Mouse (Mus musculus) lung, postnatal 0 days (tissue): ENCODE data around the gene Eif4h. TPM values are rescaled to one million over a fixed set of nuclear protein-coding genes. Genes with fewer than 3 reads are reported as not detected.
A peak's percentile ranks its signal among the peaks of the same experiment; 100 is the strongest.

Experiments used
- ATAC-seq: fragments of 200-750 bp; cut with Nextera tagmentation; 2 replicates; pipeline ENCODE4 v1.8.0; 2017; ENCODE audit warnings: moderate library complexity
- DNase-seq: peaks from one replicate; pipeline ENCODE4 v3.0.0-alpha.2; 2016; ENCODE audit warnings: low spot score
- H3K27ac ChIP-seq: fragments of 300-500 bp; sonication (generic); 2 replicates; pipeline ENCODE4 v1.5.1; 2014; ENCODE audit warnings: antibody characterized with exemption, mild to moderate bottlenecking, low read length, mixed read lengths
- H3K27me3 ChIP-seq: fragments of 300-500 bp; sonication (generic); replicated peaks from 2 replicates; pipeline ENCODE4 v1.6.1; 2014; ENCODE audit warnings: low read length, mixed read lengths; ENCODE audit not compliant: insufficient read depth
- H3K36me3 ChIP-seq: fragments of 300-500 bp; sonication (generic); 2 replicates; pipeline ENCODE4 v1.6.1; 2014; ENCODE audit warnings: low read length, mixed read lengths; ENCODE audit not compliant: insufficient read depth
- H3K4me1 ChIP-seq: fragments of 300-500 bp; sonication (generic); 2 replicates; pipeline ENCODE4 v1.6.1; 2014; ENCODE audit warnings: antibody characterized with exemption, low read depth, low read length, mixed read lengths; ENCODE audit not compliant: insufficient read depth
- H3K4me2 ChIP-seq: fragments of 300-500 bp; sonication (generic); replicated peaks from 2 replicates; pipeline ENCODE4 v1.6.1; 2014; ENCODE audit warnings: low read depth, mild to moderate bottlenecking, low read length, moderate library complexity, mixed read lengths
- H3K4me3 ChIP-seq: fragments of 300-500 bp; sonication (generic); 2 replicates; pipeline ENCODE4 v1.5.1; 2014; ENCODE audit warnings: low read depth, low read length
- H3K9ac ChIP-seq: fragments of 300-500 bp; sonication (generic); replicated peaks from 2 replicates; pipeline ENCODE4 v1.6.1; 2014; ENCODE audit warnings: low read depth, mild to moderate bottlenecking
- H3K9me3 ChIP-seq: fragments of 300-500 bp; sonication (generic); 2 replicates; pipeline ENCODE4 v1.6.1; 2016; ENCODE audit warnings: low read length, mixed read lengths
- CTCF ChIP-seq: IDR thresholded peaks from 2 replicates; pipeline ENCODE4 v1.5.1; 2016; ENCODE audit warnings: antibody characterized with exemption, mild to moderate bottlenecking
- EP300 ChIP-seq: IDR thresholded peaks from 2 replicates; pipeline ENCODE4 v1.6.1; 2016; ENCODE audit warnings: antibody characterized with exemption, mild to moderate bottlenecking, control low read depth
- WGBS: fragments of 180-500 bp; shearing (Covaris S2); extraction: QIAGEN DNeasy Blood & Tissue Kit; methylation state at CpG from one replicate; pipeline ENCODE4 v1.1.7; 2014; 5-methylcytosine and 5-hydroxymethylcytosine counted together
- microRNA-seq: library from miRNA; unstranded; fragments of <30 nt; microRNA quantifications from one replicate; pipeline ENCODE4, GENCODE M21; 2016
- polyA plus RNA-seq: library from polyadenylated mRNA; unstranded; fragments of >200 nt; fragmentation: Nextera tagmentation; extraction: Ambion mirVana; gene quantifications from 2 replicates; pipeline ENCODE4 v1.2.1, GENCODE M21; 2015

The Eif4h gene
- polyA plus RNA-seq, 1 experiment from 2014 or later = 485 TPM

DNA sequence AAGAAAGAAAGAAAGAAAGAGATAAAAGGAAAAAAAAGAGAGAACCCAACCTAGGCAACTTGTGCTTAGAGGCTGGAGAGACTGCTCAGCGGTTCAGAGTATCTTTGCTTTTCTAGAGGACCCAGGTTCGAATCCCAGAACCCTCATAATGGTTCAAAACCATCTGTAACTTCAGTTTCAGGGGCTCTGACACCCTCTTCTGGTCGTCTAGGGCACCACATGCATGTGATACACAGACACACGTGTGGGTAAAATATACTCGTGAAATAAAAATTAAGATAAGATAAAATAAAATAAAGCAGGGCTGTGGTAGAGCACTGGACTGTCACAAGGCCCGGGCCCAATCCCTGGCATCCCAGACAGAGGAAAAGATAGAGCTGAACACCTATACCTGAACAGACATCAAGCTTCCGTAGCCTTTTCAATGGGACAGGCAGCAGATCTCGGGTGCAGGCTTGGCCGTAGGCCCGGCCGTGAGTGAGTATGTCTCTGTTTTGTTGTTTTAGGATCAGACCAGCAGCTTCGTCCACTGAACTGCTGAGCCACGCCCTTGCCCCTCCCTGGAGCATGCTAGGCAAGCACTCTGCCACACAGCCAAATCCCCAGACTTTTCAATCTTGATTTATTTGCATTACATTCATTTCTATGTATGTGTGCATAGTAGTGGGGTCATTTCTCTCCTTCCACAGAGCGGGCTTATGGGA is 62.6 kb downstream of the Eif4h start:
- ATAC-seq (no peak), DNase-seq (no peak)
- Histone ChIP-seq H3K9me3 (no peaks in the 10 kb centered on the region), H3K4me2 (no peak overlapping the region), H3K4me3 (no peak overlapping the region), H3K27ac (no peak overlapping the region), H3K4me1 (no peaks in the 10 kb centered on the region), H3K9ac (no peak overlapping the region), H3K36me3 (no peaks in the 10 kb centered on the region), H3K27me3 (no peaks in the 10 kb centered on the region)
- 71% methylated on average over 14 of the region's 14 CpGs for WGBS
- TF ChIP-seq CTCF = no peak
- TF ChIP-seq EP300 = no peak

DNA sequence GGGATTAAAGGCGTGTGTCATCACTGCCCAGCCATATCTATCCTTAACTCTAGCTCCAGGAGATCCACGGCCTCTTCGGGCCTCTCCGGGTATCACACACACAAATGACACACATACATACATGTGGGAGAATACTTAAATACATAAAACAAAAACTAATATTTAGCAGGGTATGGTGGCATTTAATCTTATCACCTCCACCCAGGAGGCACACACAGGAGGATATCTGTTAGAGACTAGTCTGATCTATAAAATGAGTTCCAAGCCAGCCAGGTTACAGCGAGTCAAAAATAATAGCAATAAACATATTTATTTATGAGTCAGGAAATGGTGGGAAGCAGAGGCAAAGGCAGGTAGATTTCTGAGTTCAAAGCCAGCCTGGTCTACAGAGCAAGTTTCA is 63.5 kb downstream of the Eif4h start:
- no peaks in the 10 kb centered on the region for H3K36me3 ChIP-seq
- no peaks in the 10 kb centered on the region for H3K27me3 ChIP-seq
- DNase-seq (no peak), ATAC-seq (no peak)
- no peak overlapping the region for H3K4me2 ChIP-seq
- no peak overlapping the region for H3K9ac ChIP-seq
- no peaks in the 10 kb centered on the region for H3K9me3 ChIP-seq
- 94% methylated on average over 5 of the region's 5 CpGs for WGBS
- H3K4me3 ChIP-seq = no peak overlapping the region
- TF ChIP-seq EP300 = no peak
- no peak for TF ChIP-seq CTCF
- H3K4me1 ChIP-seq = no peaks in the 10 kb centered on the region
- no peak overlapping the region for H3K27ac ChIP-seq

DNA sequence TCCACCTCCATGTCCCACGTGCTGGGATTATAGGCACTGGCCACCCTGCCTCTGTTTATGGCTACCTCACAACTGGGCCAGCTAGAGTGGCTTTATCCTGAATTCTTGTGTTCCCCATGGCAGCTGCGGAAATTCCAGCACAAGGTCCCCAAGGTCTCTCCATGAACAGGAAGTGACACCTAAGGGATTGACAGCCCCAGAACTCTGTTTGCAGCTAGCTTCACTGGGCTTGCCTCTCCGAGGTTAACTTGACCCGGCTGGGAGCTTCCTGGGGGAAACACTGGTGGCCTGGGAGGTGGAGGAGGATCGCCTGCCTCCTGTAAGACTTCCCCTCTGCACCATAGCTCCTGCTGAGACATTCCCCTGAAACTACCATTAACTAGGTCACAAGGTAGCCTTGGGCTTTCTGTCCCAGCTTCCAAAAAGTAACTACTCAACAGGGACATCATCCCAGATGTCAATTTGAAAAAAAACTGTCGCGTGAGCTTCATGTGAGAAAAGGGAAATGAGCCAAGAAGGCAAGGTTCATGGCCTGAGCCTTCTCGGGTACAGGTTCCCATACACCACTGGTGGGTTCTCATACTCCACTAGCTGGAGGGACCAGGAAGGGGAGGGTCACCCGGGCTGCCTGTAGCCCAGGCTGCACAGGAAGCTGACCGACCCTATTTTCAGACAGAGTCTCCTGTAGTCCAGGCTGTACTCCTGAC is 66.6 kb downstream of the Eif4h start:
- Histone ChIP-seq H3K9ac (peak overlapping the region; percentile 30; the same call in 1 of the 2 replicates), H3K4me3 (peak overlapping the region; percentile 47), H3K27me3 (no peaks in the 10 kb centered on the region), H3K9me3 (no peaks in the 10 kb centered on the region), H3K36me3 (no peaks in the 10 kb centered on the region), H3K27ac (peak overlapping the region; percentile 83), H3K4me1 (no peaks in the 10 kb centered on the region), H3K4me2 (peak overlapping the region; percentile 85)
- WGBS = 26% methylated on average over 10 of the region's 10 CpGs
- no peak for TF ChIP-seq EP300
- TF ChIP-seq CTCF = no peak
- ATAC-seq (peak; percentile 33), DNase-seq (peak; percentile 55)

DNA sequence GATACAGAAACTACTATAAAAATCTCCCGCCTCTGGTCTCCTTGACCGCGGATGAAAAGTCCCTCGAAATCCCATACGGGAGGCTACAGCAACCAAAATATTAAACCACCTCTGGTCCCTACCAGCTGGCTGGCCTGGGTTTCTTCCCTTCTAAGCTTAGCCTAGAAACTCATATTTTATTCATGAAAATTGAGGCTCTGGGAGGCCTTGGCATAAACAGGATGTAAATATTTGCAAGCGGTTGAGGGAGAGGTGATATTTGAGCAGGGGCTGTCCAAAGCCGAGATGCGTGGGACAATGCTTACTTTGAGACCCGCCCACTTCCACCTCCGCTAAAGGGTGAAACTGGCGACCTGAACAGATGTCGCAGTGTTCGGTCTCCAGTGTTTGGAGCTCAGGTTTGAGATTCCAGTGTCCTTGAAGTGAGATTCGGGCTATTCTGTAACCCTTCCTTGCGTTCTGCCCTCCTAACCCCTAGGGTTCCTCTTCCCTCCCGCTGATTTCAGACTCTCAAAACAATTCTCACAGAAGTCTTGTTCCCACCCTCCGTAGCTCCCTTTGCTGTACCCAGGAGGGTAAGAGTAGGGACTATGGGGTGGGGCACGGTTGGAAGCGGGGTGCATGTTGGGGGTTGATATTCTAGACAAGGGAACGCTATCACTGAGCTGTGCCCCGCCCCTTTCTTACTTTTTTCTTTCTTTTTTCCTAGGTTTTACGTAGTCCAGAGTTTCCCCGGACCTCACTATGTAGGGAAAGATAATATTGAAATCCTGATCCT is 67.4 kb downstream of the Eif4h start:
- no peak for TF ChIP-seq CTCF
- peak; percentile 70; the same call in 1 of the 2 replicates for TF ChIP-seq EP300
- DNase-seq = peak; percentile 91
- H3K4me2 ChIP-seq = peak overlapping the region; percentile 85
- under 1% methylated on average over 23 of the region's 23 CpGs for WGBS
- H3K4me1 ChIP-seq = no peaks in the 10 kb centered on the region
- H3K27ac ChIP-seq = peak overlapping the region; percentile 83
- H3K4me3 ChIP-seq = peak overlapping the region; percentile 47
- H3K9ac ChIP-seq = peak overlapping the region; percentile 30
- H3K9me3 ChIP-seq = no peaks in the 10 kb centered on the region
- H3K27me3 ChIP-seq = no peaks in the 10 kb centered on the region
- ATAC-seq = peak; percentile 77
- H3K36me3 ChIP-seq = no peaks in the 10 kb centered on the region

Small RNA genes lying within 50 kb of the gene (microRNA-seq; reads per million reads assigned to microRNA genes)
- gene Mir7228 = not detected

Other genes starting within 250 kb of the Eif4h start
- 31.9 and 36.1 TPM in 2 replicates for gene Gtf2ird1, start 182.8 kb downstream of the Eif4h start, polyA plus RNA-seq
- 3.0 and 4.1 TPM in 2 replicates for gene Clip2, start 87.1 kb downstream of the Eif4h start, polyA plus RNA-seq
- gene Syna, start 79.3 kb downstream of the Eif4h start, polyA plus RNA-seq = 0.24 and 0.67 TPM in 2 replicates
- 84.4 and 95.9 TPM in 2 replicates for gene Rfc2, start 58.1 kb downstream of the Eif4h start, polyA plus RNA-seq
- 3.0 and 3.2 TPM in 2 replicates for gene Lat2, start 24.5 kb downstream of the Eif4h start, polyA plus RNA-seq
- 7.2 and 10.2 TPM in 2 replicates for gene Limk1, start 49.1 kb upstream of the Eif4h start, polyA plus RNA-seq
- 1,769 and 1,865 TPM in 2 replicates for gene Eln, start 107.8 kb upstream of the Eif4h start, polyA plus RNA-seq